Mouse (Mus musculus) embryonic fibroblast, embryonic 13.5 days (primary cell): ENCODE results near the gene Eif2s2.
"Not testable (repeated sequence)": the region's sequence is repeated elsewhere in the genome, so short reads cannot be mapped to it uniquely, and the experiment has no call there.

ENCODE experiments used
- CTCF ChIP-seq: IDR thresholded peaks from 2 replicates; pipeline ENCODE4 v1.5.1; 2011; ENCODE audit warnings: mild to moderate bottlenecking, control low read depth, low read length, moderate library complexity, borderline replicate concordance; ENCODE audit not compliant: insufficient read depth
- POLR2A ChIP-seq: IDR thresholded peaks from 2 replicates; pipeline ENCODE4 v1.6.1; 2011; ENCODE audit warnings: low read depth, mild to moderate bottlenecking, control low read depth, low read length, moderate library complexity

GRCm38 (mm10) chr2:154922134-154922533, 29.4 kb upstream of the Eif2s2 start:
- not testable (repeated sequence) for TF ChIP-seq CTCF, POLR2A
